ENCODE assay signal across 31 mouse cellular contexts in the genomic region with DNA sequence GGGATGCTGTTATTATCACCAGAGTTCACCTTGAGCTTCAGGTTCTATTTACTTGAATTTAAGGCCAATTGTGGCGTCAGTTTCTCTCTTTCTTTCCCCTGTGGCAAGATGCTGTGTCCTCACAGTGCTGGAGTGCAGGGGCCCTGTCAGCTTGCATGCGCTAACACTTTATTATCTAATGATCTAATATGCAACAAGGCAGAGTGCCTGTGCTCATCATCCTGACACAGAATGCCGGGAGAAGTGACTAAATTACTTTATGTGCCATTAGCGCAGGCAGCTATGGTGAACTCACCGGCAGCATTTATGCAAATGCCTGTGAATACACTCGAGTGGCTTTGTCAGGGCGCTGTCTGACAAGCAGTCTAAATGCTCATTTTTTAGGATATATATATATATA.
DNase-seq lines count a peak whose midpoint lies in the region; ATAC-seq and TF ChIP-seq lines count a peak whose summit lies in the region.
"Had no signal": no experiment of that assay in that cellular context is flagged by ENCODE, and none has a peak within 500 bp of the region (broad histone marks: within the 10 kb centered on the region; RNA-seq: fewer than 3 reads in every experiment).

No protein-coding gene starts in this region.

- H3K9ac ChIP-seq in hindbrain, embryonic 13.5 days, result no peak overlapping the region
- no peak overlapping the region for H3K9ac ChIP-seq in hindbrain, embryonic 11.5 days (ENCODE audit: low read depth, low read length)
- H3K9ac ChIP-seq in neural tube, embryonic 13.5 days, result no peak overlapping the region
- no peak overlapping the region for H3K9ac ChIP-seq in forebrain, postnatal 0 days
- H3K9ac ChIP-seq: embryonic facial prominence, embryonic 15.5 days; heart, embryonic 13.5 days; intestine, embryonic 15.5 days; limb, embryonic 12.5 days; liver, embryonic 15.5 days; lung, embryonic 14.5 days had no signal

- no peaks in the 10 kb centered on the region for H3K9me3 ChIP-seq in hindbrain, embryonic 13.5 days
- no peaks in the 10 kb centered on the region for H3K9me3 ChIP-seq in hindbrain, embryonic 11.5 days (ENCODE audit: control insufficient read depth, low read length)
- H3K9me3 ChIP-seq in neural tube, embryonic 13.5 days, result no peaks in the 10 kb centered on the region
- no peaks in the 10 kb centered on the region for H3K9me3 ChIP-seq in forebrain, postnatal 0 days (ENCODE audit: low read length)
- H3K9me3 ChIP-seq: embryonic facial prominence, embryonic 10.5 days; embryonic facial prominence, embryonic 15.5 days; heart, embryonic 13.5 days; intestine, embryonic 15.5 days; limb, embryonic 12.5 days; liver, embryonic 15.5 days had no signal

- H3K27me3 ChIP-seq in hindbrain, embryonic 13.5 days, result no peaks in the 10 kb centered on the region
- no peaks in the 10 kb centered on the region for H3K27me3 ChIP-seq in hindbrain, embryonic 11.5 days (ENCODE audit: control insufficient read depth, insufficient read depth, low read length)
- no peaks in the 10 kb centered on the region for H3K27me3 ChIP-seq in neural tube, embryonic 13.5 days
- H3K27me3 ChIP-seq in forebrain, postnatal 0 days (ENCODE audit: insufficient read depth, low read length), result no peaks in the 10 kb centered on the region; the same call in 1 of the 2 replicates
- H3K27me3 ChIP-seq: embryonic facial prominence, embryonic 15.5 days; heart, embryonic 13.5 days; intestine, embryonic 15.5 days; limb, embryonic 12.5 days; liver, embryonic 15.5 days had no signal

- no peak for TF ChIP-seq CTCF in forebrain, postnatal 0 days (IDR thresholded peaks at IDR 0.05; ENCODE audit: low read depth)

- DNase-seq in hindbrain, embryonic 11.5 days (ENCODE audit: low spot score), result no peak
- DNase-seq in neural tube, embryonic 10.5 days (ENCODE audit: extremely low spot score, low spot score), result no peak
- no peak for DNase-seq in forebrain, postnatal 0 days
- DNase-seq in adrenal gland, postnatal 25 days, result no peak
- no peak for DNase-seq in natural killer cell, adult 2 months (ENCODE audit: low spot score in 2 of 2)
- DNase-seq: adrenal gland, adult 2 months; B cell, adult 2 months; cerebellum, adult 8-10 months; cerebellum, postnatal 25 days; gastrocnemius, adult 2 months; gastrocnemius, postnatal 36 days; heart, postnatal 10 days; kidney, adult 2 months; kidney, postnatal 36 days; lung, embryonic 14.5 days; lung, postnatal 36 days; right cerebral cortex, postnatal 25 days; thymus, adult 18-20 months; thymus, postnatal 25 days had no signal

- H3K4me1 ChIP-seq in hindbrain, embryonic 13.5 days (replicated peaks), result peaks cover 43% of the 10 kb centered on the region
- peaks cover 2% of the 10 kb centered on the region; the same call in 1 of the 2 replicates for H3K4me1 ChIP-seq in hindbrain, embryonic 11.5 days (replicated peaks; ENCODE audit: control insufficient read depth, insufficient read depth, low read length)
- peaks cover 32% of the 10 kb centered on the region for H3K4me1 ChIP-seq in neural tube, embryonic 13.5 days (replicated peaks)
- H3K4me1 ChIP-seq in forebrain, postnatal 0 days (ENCODE audit: insufficient read depth), result 0 out of 2 replicates have a peak, but pooled peaks cover 3% of the 10 kb centered on the region
- H3K4me1 ChIP-seq: embryonic facial prominence, embryonic 15.5 days; intestine, embryonic 15.5 days had no signal

- no peak overlapping the region for H3K4me3 ChIP-seq in hindbrain, embryonic 13.5 days
- no peak overlapping the region for H3K4me3 ChIP-seq in hindbrain, embryonic 11.5 days (ENCODE audit: low read depth, low read length)
- no peak overlapping the region for H3K4me3 ChIP-seq in neural tube, embryonic 13.5 days
- no peak overlapping the region for H3K4me3 ChIP-seq in forebrain, postnatal 0 days (ENCODE audit: low read depth, low read length)
- H3K4me3 ChIP-seq: embryonic facial prominence, embryonic 10.5 days; embryonic facial prominence, embryonic 15.5 days; gastrocnemius, adult 2 months; heart, embryonic 13.5 days; intestine, embryonic 15.5 days; layer of hippocampus, adult 2 months; left cerebral cortex, adult 2 months; limb, embryonic 12.5 days; liver, embryonic 15.5 days had no signal

- H3K4me2 ChIP-seq in hindbrain, embryonic 13.5 days, result no peak overlapping the region
- no peak overlapping the region for H3K4me2 ChIP-seq in hindbrain, embryonic 11.5 days (replicated peaks; ENCODE audit: low read depth, low read length)
- H3K4me2 ChIP-seq in neural tube, embryonic 13.5 days, result no peak overlapping the region
- no peak overlapping the region for H3K4me2 ChIP-seq in forebrain, postnatal 0 days (ENCODE audit: low read depth)
- H3K4me2 ChIP-seq: embryonic facial prominence, embryonic 15.5 days; heart, embryonic 13.5 days; intestine, embryonic 15.5 days; limb, embryonic 12.5 days; liver, embryonic 15.5 days; lung, embryonic 14.5 days; midbrain, embryonic 11.5 days had no signal

- H3K27ac ChIP-seq in hindbrain, embryonic 13.5 days, result peak overlapping the region; percentile 81
- no peak overlapping the region for H3K27ac ChIP-seq in hindbrain, embryonic 11.5 days (ENCODE audit: low read depth, low read length)
- peak overlapping the region; percentile 77 for H3K27ac ChIP-seq in neural tube, embryonic 13.5 days (replicated peaks)
- H3K27ac ChIP-seq in forebrain, postnatal 0 days (ENCODE audit: low read depth, low read length), result 0 out of 2 replicates have a peak overlapping the region, but pooled peaks have one; percentile 9
- H3K27ac ChIP-seq: embryonic facial prominence, embryonic 10.5 days; embryonic facial prominence, embryonic 15.5 days; gastrocnemius, adult 2 months; heart, embryonic 13.5 days; intestine, embryonic 15.5 days; layer of hippocampus, adult 2 months; left cerebral cortex, adult 2 months; limb, embryonic 12.5 days; liver, embryonic 15.5 days had no signal

- 44% methylated on average over 7 of the region's 7 CpGs for WGBS in hindbrain, embryonic 13.5 days
- 77% methylated on average over 7 of the region's 7 CpGs for WGBS in hindbrain, embryonic 11.5 days
- WGBS in neural tube, embryonic 13.5 days, result 49% methylated on average over 7 of the region's 7 CpGs
- 67% methylated on average over 7 of the region's 7 CpGs for WGBS in forebrain, postnatal 0 days

- ATAC-seq in hindbrain, embryonic 13.5 days (ENCODE audit: low FRiP score), result no peak
- ATAC-seq in hindbrain, embryonic 11.5 days (ENCODE audit: low FRiP score), result no peak
- ATAC-seq in neural tube, embryonic 13.5 days (ENCODE audit: low read depth), result peak; percentile 52; the same call in 1 of the 2 replicates
- ATAC-seq in forebrain, postnatal 0 days, result peak; percentile 63; the same call in 1 of the 2 replicates
- ATAC-seq: activated CD4-positive, CD25-positive, alpha-beta regulatory T cell, adult 4 months; intestine, embryonic 15.5 days had no signal

- H3K36me3 ChIP-seq in hindbrain, embryonic 13.5 days, result no peaks in the 10 kb centered on the region
- no peaks in the 10 kb centered on the region for H3K36me3 ChIP-seq in hindbrain, embryonic 11.5 days (ENCODE audit: control insufficient read depth, insufficient read depth, low read length)
- H3K36me3 ChIP-seq in neural tube, embryonic 13.5 days, result peaks cover 12% of the 10 kb centered on the region
- no peaks in the 10 kb centered on the region for H3K36me3 ChIP-seq in forebrain, postnatal 0 days (ENCODE audit: insufficient read depth)
- H3K36me3 ChIP-seq: embryonic facial prominence, embryonic 10.5 days; embryonic facial prominence, embryonic 15.5 days; intestine, embryonic 15.5 days; liver, embryonic 15.5 days had no signal

Comparison
In these comparisons a context has a peak if more than half of its experiments do, and no peak if none do; other contexts are left out.
1. ATAC-seq: peak in neural tube, embryonic 13.5 days (single experiment) and forebrain, postnatal 0 days (single experiment); none in hindbrain, embryonic 13.5 days (single experiment) and hindbrain, embryonic 11.5 days (single experiment).